Mouse (Mus musculus) lung, adult 2 months (tissue): Measurements from ENCODE around the gene Cpne9. TPM values are rescaled to one million over a fixed set of nuclear protein-coding genes. Genes with fewer than 3 reads are reported as not detected.

ENCODE experiments used
- DNase-seq: peaks from one replicate; pipeline ENCODE4 v3.0.0; 2022
- H3K4me1 ChIP-seq: fragments of 200-500 bp; 2 replicates; pipeline ENCODE4 v1.6.1; 2011; ENCODE audit warnings: low read length; ENCODE audit not compliant: control insufficient read depth, insufficient read depth
- H3K4me3 ChIP-seq: fragments of 200-500 bp; replicated peaks from 2 replicates; pipeline ENCODE3; 2011; ENCODE audit warnings: low read depth, mild to moderate bottlenecking, control low read depth, low read length; ENCODE audit errors: extremely low read depth
- CTCF ChIP-seq: fragments of 200-500 bp; IDR thresholded peaks from 2 replicates; pipeline ENCODE4 v1.5.1; 2011; ENCODE audit warnings: mild to moderate bottlenecking, low read length, control low read depth; ENCODE audit not compliant: insufficient read depth
- POLR2A ChIP-seq: fragments of 200-500 bp; IDR thresholded peaks from 2 replicates; pipeline ENCODE4 v1.6.1; 2011; ENCODE audit warnings: low read depth, mild to moderate bottlenecking, control low read depth, low read length, borderline replicate concordance; ENCODE audit errors: extremely low read depth
- WGBS: fragments of 180-500 bp; shearing (Covaris S2); methylation state at CpG from one replicate; pipeline ENCODE4 v1.1.7; 2018; 5-methylcytosine and 5-hydroxymethylcytosine counted together
- polyA plus RNA-seq: library from polyadenylated mRNA; depleted of rRNA; stranded (reverse); fragments of >200 nt; gene quantifications from 2 replicates; pipeline ENCODE4 v1.2.3, GENCODE M21; 2012

Gene Cpne9
- polyA plus RNA-seq, 1 experiment = 0.06 TPM

DNA sequence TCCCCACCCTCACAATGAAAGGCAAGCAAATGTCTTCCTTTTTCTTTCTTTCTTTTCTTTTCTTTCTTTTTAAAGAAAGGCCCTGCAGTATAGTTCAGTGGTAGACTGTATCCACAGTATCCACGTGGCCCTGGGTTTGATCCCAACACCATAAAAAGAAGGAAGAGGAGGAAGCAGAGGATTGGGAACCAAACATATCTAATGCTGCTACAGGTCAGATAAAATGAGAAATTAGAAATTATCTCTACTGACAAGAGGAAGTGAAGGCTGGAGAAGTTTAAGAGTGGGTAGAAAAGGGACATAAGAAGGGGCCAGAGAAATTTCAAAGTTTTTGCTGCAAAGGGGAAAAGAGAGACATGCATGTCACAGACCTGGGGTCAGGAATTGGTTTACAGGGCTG lies 4.2 kb downstream of the Cpne9 start:
- WGBS = 54% methylated on average over 1 of the region's 1 CpGs
- TF ChIP-seq POLR2A = no peak
- TF ChIP-seq CTCF = no peak
- 0 out of 2 replicates have a peak, but pooled peaks cover 2% of the 10 kb centered on the region for H3K4me1 ChIP-seq
- DNase-seq = no peak
- H3K4me3 ChIP-seq = no peak overlapping the region

DNA sequence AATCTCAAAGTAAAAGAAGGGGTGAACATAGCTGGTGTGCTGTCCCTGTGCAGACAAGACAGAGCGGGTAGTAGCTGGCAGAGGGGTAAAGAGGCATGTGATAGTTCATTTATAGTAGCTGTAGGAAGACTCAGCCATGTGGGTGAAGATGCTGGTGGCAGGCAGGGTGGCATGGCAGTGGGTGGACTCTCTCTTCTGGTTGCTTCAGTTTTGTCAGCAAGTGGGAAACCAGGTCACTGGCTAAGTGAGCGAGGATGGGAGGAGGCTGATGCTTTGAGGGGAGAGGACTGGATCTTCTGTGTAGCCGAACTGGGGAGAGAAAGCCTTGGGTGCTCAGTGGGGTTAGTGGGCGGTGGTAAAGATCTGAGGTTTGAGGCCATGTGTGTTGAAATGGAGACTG lies 5.1 kb downstream of the Cpne9 start:
- 0 out of 2 replicates have a peak, but pooled peaks cover 2% of the 10 kb centered on the region for H3K4me1 ChIP-seq
- H3K4me3 ChIP-seq = no peak overlapping the region
- no peak for TF ChIP-seq CTCF
- no peak for TF ChIP-seq POLR2A
- 69% methylated on average over 4 of the region's 4 CpGs for WGBS
- DNase-seq = no peak

DNA sequence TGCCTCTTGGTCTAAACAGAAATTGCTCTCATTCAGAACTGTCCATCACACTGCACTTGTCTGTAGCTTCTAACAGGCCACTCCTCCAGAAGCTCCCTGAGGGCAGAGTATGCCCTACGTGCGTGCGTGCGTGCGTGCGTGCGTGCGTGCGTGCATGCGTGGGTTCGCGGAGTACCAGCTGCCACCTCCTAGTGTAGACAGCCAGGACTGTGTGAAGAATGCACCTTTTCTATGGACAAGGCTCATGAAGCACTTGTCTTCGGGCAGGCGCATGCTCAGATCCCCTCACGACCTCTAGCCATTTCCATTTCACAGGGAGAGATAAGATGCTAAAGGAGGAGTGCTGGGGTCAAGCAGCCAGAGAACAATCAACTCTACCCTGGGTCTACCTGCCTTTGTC lies 7.2 kb downstream of the Cpne9 start:
- WGBS = 87% methylated on average over 15 of the region's 15 CpGs
- no peak for TF ChIP-seq POLR2A
- TF ChIP-seq CTCF = no peak
- no peaks in the 10 kb centered on the region for H3K4me1 ChIP-seq

DNA sequence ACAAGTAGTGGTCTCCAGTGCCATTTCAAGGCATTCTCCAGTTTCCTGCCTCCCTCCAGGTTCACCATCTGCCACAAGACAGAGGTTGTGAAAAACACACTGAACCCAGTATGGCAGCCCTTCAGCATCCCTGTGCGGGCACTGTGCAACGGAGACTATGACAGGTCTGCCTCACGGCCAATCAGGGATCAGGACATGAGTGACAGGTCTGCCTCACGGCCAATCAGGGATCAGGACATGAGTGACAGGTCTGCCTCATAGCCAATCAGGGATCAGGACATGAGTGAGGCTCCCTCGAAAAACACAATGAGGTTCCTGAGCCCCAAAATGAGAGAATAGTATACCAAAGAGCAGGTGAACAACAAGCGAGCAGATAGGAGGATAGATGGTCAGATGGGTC lies 8.2 kb downstream of the Cpne9 start:
- WGBS = 73% methylated on average over 6 of the region's 6 CpGs
- no peak for TF ChIP-seq POLR2A
- no peaks in the 10 kb centered on the region for H3K4me1 ChIP-seq
- DNase-seq = no peak
- H3K4me3 ChIP-seq = no peak overlapping the region

More for the DNA sequence above, 7.2 kb downstream of the Cpne9 start:
- no peak overlapping the region for H3K4me3 ChIP-seq
- DNase-seq = no peak

DNA sequence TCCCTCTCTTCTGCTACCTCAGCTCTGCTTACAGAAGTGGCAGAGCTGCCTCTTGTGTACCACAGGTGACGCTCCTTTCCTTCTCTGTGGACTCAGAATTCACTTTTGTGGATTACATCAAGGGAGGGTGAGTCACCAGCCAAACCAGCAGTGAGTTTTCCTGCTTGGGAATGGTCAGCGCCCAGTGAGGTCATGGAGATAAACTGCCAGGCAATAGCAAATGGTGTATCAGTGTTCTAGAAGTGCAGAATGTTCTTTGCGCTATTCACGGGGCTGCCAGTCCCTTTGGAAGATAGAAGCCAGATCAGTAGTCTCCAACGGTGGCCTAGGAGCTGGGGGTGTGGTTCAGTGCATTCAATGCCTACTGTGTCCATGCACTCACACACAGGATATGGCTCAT lies 10.8 kb downstream of the Cpne9 start:
- no peak overlapping the region for H3K4me3 ChIP-seq
- DNase-seq = no peak
- 56% methylated on average over 5 of the region's 5 CpGs for WGBS
- H3K4me1 ChIP-seq = no peaks in the 10 kb centered on the region
- TF ChIP-seq POLR2A = no peak
- TF ChIP-seq CTCF = no peak

DNA sequence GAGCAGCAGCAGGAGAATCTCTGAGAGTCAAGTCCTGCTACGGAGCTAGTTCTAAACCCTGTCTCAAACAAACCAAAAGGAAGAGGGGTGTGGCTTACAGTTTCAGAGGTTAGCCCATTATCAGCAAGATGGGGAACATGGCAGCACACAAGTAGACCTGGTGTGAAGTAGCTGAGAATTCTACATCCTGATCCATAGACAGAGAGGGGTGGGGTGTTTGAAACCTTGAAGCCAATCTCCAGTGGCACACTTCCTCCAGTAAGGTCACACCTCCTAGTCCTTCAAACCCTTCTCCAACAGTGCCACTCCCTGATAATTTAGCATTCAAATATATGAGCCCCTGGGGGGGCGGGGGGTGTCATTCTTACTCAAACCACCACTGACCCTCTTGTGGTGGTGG lies 13.9 kb downstream of the Cpne9 start:
- no peak overlapping the region for H3K4me3 ChIP-seq
- WGBS = 69% methylated on average over 2 of the region's 2 CpGs
- TF ChIP-seq CTCF (no peak), POLR2A (no peak)
- DNase-seq = no peak
- H3K4me1 ChIP-seq = no peaks in the 10 kb centered on the region

DNA sequence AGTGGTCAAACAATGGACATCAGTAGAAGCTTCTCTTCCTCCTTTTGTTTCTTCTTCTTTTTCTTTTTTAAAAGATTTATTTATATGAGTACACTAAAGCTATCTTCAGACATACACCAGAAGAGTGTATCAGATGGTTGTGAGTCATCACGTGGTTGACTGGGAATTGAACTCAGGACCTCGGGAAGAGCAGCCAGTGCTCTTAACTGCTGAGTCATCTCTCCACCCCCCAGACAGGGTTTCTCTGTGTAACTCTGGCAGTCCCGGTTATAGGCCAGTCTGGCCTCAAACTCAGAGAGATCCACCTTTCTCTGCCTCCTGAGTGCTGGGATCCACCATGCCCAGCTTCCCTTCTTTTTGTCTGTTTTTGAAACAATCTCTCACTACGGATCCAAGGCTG lies 14.5 kb downstream of the Cpne9 start:
- no peak for TF ChIP-seq POLR2A
- no peak for TF ChIP-seq CTCF
- Histone ChIP-seq H3K4me1 (no peaks in the 10 kb centered on the region), H3K4me3 (no peak overlapping the region)
- 57% methylated on average over 4 of the region's 4 CpGs for WGBS
- no peak for DNase-seq

DNA sequence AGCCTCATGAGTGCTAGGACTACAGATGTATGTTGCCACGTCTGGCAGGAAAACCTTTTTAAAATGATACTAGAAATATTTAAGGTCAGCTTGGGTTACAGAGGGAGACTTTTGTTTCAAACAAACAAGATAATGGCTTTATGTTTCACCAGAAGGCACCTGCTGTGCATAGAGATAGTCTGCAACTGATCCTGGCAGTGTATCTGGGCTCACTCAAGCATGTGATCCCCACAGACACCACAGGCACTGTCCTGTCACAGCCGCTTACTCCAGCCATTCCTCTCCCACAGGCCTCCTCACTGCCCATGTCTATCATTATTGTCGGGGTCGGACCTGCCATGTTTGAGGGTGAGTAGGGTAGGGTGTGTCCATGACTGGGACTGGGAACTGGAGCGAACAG lies 19.2 kb downstream of the Cpne9 start:
- WGBS = 80% methylated on average over 5 of the region's 5 CpGs
- H3K4me3 ChIP-seq = no peak overlapping the region
- no peak for DNase-seq
- no peaks in the 10 kb centered on the region for H3K4me1 ChIP-seq
- no peak for TF ChIP-seq CTCF
- no peak for TF ChIP-seq POLR2A

DNA sequence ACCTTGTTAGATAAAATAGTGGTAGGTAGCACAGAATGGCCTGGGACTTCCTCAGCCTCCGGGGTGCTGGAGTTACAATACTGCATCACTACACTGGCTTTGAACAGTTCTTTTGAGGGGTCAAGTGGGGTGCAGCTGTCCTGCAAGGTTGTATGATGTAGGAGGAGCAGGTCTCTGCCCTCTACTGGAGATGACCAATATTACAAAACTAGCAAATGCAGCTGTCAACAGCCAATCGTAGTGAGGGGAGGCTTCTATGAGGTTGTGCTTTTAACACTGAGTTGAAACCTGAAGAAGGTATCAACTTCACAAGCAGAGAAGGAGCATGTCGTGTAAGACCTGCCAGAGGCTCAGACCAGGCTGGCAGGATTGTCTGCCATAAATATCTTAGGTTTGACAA lies 20.2 kb downstream of the Cpne9 start:
- TF ChIP-seq CTCF = 0 out of 2 replicates have a peak, but pooled peaks have one; percentile 41
- no peak for TF ChIP-seq POLR2A
- Histone ChIP-seq H3K4me1 (no peaks in the 10 kb centered on the region), H3K4me3 (no peak overlapping the region)
- no peak for DNase-seq
- whole genome bisulfite sequencing = 15% methylated on average over 3 of the region's 3 CpGs

DNA sequence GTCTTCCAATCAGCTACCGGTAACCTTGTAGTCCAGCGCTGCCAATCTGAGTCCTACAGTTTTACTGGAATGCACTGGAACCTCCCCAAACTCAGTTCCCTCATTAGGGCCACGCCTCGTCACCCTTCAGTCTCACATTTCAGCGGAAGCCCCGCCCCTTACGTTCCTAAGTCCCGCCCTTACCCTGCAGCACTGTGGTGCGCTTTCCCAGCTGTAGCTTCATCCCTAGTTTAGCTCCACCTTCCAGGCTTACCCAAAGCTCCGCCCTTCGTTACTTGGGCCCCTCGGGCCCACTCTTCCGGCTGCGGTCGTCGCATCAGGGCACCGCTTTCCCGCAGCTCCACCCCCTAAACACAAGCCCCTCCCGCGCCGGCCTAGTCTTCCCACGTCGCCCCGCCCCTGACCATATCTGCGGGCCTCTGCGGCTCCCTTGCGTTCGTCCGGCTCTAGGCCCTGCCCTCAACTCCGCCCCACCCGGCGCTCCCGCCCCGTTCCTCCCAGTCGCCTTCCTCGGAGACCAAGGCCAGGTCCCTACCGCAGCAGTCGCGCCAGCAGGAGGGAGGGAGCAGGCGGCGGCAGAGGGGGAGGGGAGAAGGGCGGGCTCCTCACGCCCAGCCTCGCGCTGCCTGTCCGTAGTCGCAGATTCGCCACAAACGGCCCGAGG lies 24.3 kb downstream of the Cpne9 start:
- peaks cover 5% of the 10 kb centered on the region for H3K4me1 ChIP-seq
- 1% methylated on average over 49 of the region's 50 CpGs for WGBS

DNA sequence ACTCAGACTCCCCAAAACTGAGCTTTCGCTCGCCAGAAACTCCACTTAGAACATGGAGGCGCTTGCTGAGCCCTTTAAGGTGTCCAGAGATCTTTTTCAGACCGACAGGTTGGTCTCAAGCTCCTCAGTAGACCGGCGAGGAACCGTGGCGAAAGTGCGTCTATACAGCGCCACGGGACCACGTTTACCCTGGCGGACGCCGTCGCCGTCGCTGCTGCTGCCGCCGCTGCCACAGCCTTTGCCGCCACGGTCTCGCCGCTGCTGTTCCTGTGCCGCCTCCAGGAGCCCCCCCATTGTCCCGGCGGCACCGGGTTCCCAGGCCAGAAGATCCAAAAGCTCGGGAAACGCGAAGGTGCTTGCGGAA lies 24.9 kb downstream of the Cpne9 start, which contains the start of gene Brpf1:
Gene Brpf1 (plus strand): TSS at position 152 of the 364 bp plus-strand sequence.
- under 1% methylated on average over 32 of the region's 32 CpGs for WGBS
- no peak for DNase-seq
- H3K4me1 ChIP-seq = peaks cover 5% of the 10 kb centered on the region
- H3K4me3 ChIP-seq = peak within 1 kb of the TSS; percentile 92
- peak; percentile 71; the same call in 1 of the 2 replicates for TF ChIP-seq POLR2A
- TF ChIP-seq CTCF = no peak

More for the DNA sequence above, 24.3 kb downstream of the Cpne9 start:
- peak; percentile 100 for DNase-seq
- peak overlapping the region; percentile 92 for H3K4me3 ChIP-seq
- no peak for TF ChIP-seq CTCF
- peak; percentile 31; the same call in 1 of the 2 replicates for TF ChIP-seq POLR2A
